Mouse (Mus musculus) spleen, adult 2 months (tissue): ENCODE results near the gene Bcl2l10. TPM values are rescaled to one million over a fixed set of nuclear protein-coding genes. Genes with fewer than 3 reads are reported as not detected.

ENCODE experiments used
- DNase-seq, 2 experiments: peaks; one replicate each; pipeline versions ENCODE4 v3.0.0 to v3.0.0-alpha.2; 2012 to 2021; ENCODE audit warnings: low spot score in 2 of 2, low read depth in 1 of 2
- H3K27ac ChIP-seq: fragments of 200-500 bp; 2 replicates; pipeline ENCODE4 v1.5.1; 2012; ENCODE audit warnings: low read length, inconsistent platforms; ENCODE audit not compliant: insufficient read depth
- H3K27me3 ChIP-seq: fragments of 200-500 bp; 2 replicates; pipeline ENCODE4 v1.6.1; 2012; ENCODE audit warnings: mild to moderate bottlenecking, moderate library complexity, low read length, inconsistent platforms; ENCODE audit not compliant: control insufficient read depth, insufficient read depth
- H3K36me3 ChIP-seq: fragments of 200-500 bp; 2 replicates; pipeline ENCODE4 v1.6.1; 2012; ENCODE audit warnings: mild to moderate bottlenecking, low read length, inconsistent platforms; ENCODE audit not compliant: control insufficient read depth, insufficient read depth
- H3K4me1 ChIP-seq: fragments of 200-500 bp; 2 replicates; pipeline ENCODE4 v1.6.1; 2011; ENCODE audit warnings: inconsistent platforms; ENCODE audit not compliant: control insufficient read depth, insufficient read depth, insufficient read length
- H3K4me3 ChIP-seq: fragments of 200-500 bp; 2 replicates; pipeline ENCODE4 v1.5.1; 2011; ENCODE audit warnings: mild to moderate bottlenecking, inconsistent platforms; ENCODE audit not compliant: insufficient read depth, insufficient read length; ENCODE audit errors: extremely low read depth
- CTCF ChIP-seq: fragments of 200-500 bp; IDR thresholded peaks from 2 replicates; pipeline ENCODE4 v1.5.1; 2011; ENCODE audit warnings: mild to moderate bottlenecking, inconsistent platforms; ENCODE audit not compliant: insufficient read depth, insufficient read length, insufficient replicate concordance; ENCODE audit errors: extremely low read depth
- POLR2A ChIP-seq: fragments of 200-500 bp; IDR thresholded peaks from 2 replicates; pipeline ENCODE4 v1.6.1; 2011; ENCODE audit warnings: low read depth, low read length, inconsistent platforms
- WGBS: fragments of 180-500 bp; shearing (Covaris S2); methylation state at CpG from one replicate; pipeline ENCODE4 v1.1.7; 2018; 5-methylcytosine and 5-hydroxymethylcytosine counted together
- polyA plus RNA-seq: library from polyadenylated mRNA; depleted of rRNA; stranded (reverse); fragments of >200 nt; gene quantifications from 2 replicates; pipeline ENCODE4 v1.2.3, GENCODE M21; 2012; rRNA removed

The Bcl2l10 gene
- polyA plus RNA-seq, 1 experiment = not detected

GRCm38 (mm10) chr9:75395971-75396370 is 48.4 kb downstream of the Bcl2l10 start:
- peaks cover 28% of the 10 kb centered on the region for H3K36me3 ChIP-seq

GRCm38 (mm10) chr9:75399069-75399468 is 51.5 kb downstream of the Bcl2l10 start:
- Histone ChIP-seq H3K4me1 (peaks cover 15% of the 10 kb centered on the region; the same call in 1 of the 2 replicates), H3K27ac (no peak overlapping the region), H3K4me3 (no peak overlapping the region), H3K36me3 (peaks cover 12% of the 10 kb centered on the region), H3K27me3 (no peaks in the 10 kb centered on the region)
- 91% methylated on average over 4 of the region's 4 CpGs for WGBS
- DNase-seq = no peak
- TF ChIP-seq POLR2A (no peak), CTCF (no peak)

More at GRCm38 (mm10) chr9:75395971-75396370, 48.4 kb downstream of the Bcl2l10 start:
- WGBS = 88% methylated on average over 6 of the region's 6 CpGs
- H3K4me1 ChIP-seq = no peaks in the 10 kb centered on the region
- H3K4me3 ChIP-seq = no peak overlapping the region
- no peak for TF ChIP-seq CTCF
- no peak for TF ChIP-seq POLR2A
- no peak for DNase-seq
- no peaks in the 10 kb centered on the region for H3K27me3 ChIP-seq
- H3K27ac ChIP-seq = no peak overlapping the region

- H3K4me3 ChIP-seq = no peak overlapping the region
- H3K36me3 ChIP-seq = peaks cover 9% of the 10 kb centered on the region
- no peak for TF ChIP-seq CTCF
- no peak for TF ChIP-seq POLR2A
- peaks cover 15% of the 10 kb centered on the region; the same call in 1 of the 2 replicates for H3K4me1 ChIP-seq
- WGBS = 70% methylated on average over 5 of the region's 5 CpGs
- no peaks in the 10 kb centered on the region for H3K27me3 ChIP-seq
- no peak for DNase-seq
- H3K27ac ChIP-seq = no peak overlapping the region
Observed at GRCm38 (mm10) chr9:75400639-75401038, 53.1 kb downstream of the Bcl2l10 start.

Other genes starting within 250 kb of the Bcl2l10 start
- 0.62 and 0.81 TPM in 2 replicates for gene Myo5c, start 115.7 kb upstream of the Bcl2l10 start, polyA plus RNA-seq
- gene Gnb5, start 41.5 kb upstream of the Bcl2l10 start, polyA plus RNA-seq = 3.4 and 3.5 TPM in 2 replicates
- 11.4 and 12.7 TPM in 2 replicates for gene Mapk6, start 62.2 kb downstream of the Bcl2l10 start, polyA plus RNA-seq
- 2.0 and 2.1 TPM in 2 replicates for gene Leo1, start 93.8 kb downstream of the Bcl2l10 start, polyA plus RNA-seq
- gene Tmod3, start 211.9 kb downstream of the Bcl2l10 start, polyA plus RNA-seq = 24.0 and 28.4 TPM in 2 replicates